Mouse (Mus musculus): ENCODE measurements around the gene Lst1. TPM values are rescaled to one million over a fixed set of nuclear protein-coding genes. Genes with fewer than 3 reads are reported as not detected.

The Lst1 gene
- polyA plus RNA-seq, 1 experiment from 2014 or later: 7.6 TPM

- Histone ChIP-seq H3K9ac (no peak overlapping the region), H3K9me3 (no peaks in the 10 kb centered on the region), H3K4me1 (no peaks in the 10 kb centered on the region), H3K4me3 (no peak overlapping the region), H3K27me3 (replicated peaks) (no peaks in the 10 kb centered on the region), H3K27ac (no peak overlapping the region), H3K36me3 (replicated peaks) (no peaks in the 10 kb centered on the region), H3K4me2 (no peak overlapping the region)
- no peak for ATAC-seq (replicated peaks)
- 49% methylated on average over 6 of the region's 6 CpGs for WGBS
These were observed 12.9 kb downstream of the Lst1 start for GRCm38 (mm10) chr17:35175382-35175781.

- Histone ChIP-seq H3K9ac (no peak overlapping the region), H3K27me3 (replicated peaks) (no peaks in the 10 kb centered on the region), H3K4me1 (no peaks in the 10 kb centered on the region), H3K4me3 (no peak overlapping the region), H3K9me3 (no peaks in the 10 kb centered on the region), H3K27ac (no peak overlapping the region), H3K4me2 (no peak overlapping the region), H3K36me3 (replicated peaks) (no peaks in the 10 kb centered on the region)
- ATAC-seq (replicated peaks): no peak
- WGBS: 80% methylated on average over 8 of the region's 8 CpGs
These were observed 13.8 kb downstream of the Lst1 start for GRCm38 (mm10) chr17:35174201-35174977.

GRCm38 (mm10) chr17:35173329-35173728 lies 14.9 kb downstream of the Lst1 start:
- H3K9me3 ChIP-seq: no peaks in the 10 kb centered on the region
- no peaks in the 10 kb centered on the region for H3K36me3 ChIP-seq (replicated peaks)
- H3K9ac ChIP-seq: no peak overlapping the region
- H3K4me1 ChIP-seq: no peaks in the 10 kb centered on the region
- H3K4me2 ChIP-seq: no peak overlapping the region
- 89% methylated on average over 3 of the region's 3 CpGs for WGBS
- H3K27me3 ChIP-seq (replicated peaks): no peaks in the 10 kb centered on the region
- H3K4me3 ChIP-seq: no peak overlapping the region
- H3K27ac ChIP-seq: no peak overlapping the region
- ATAC-seq (replicated peaks): no peak

GRCm38 (mm10) chr17:35172445-35173234 lies 15.6 kb downstream of the Lst1 start:
- Histone ChIP-seq H3K9ac (no peak overlapping the region), H3K27me3 (replicated peaks) (no peaks in the 10 kb centered on the region), H3K27ac (no peak overlapping the region), H3K36me3 (replicated peaks) (no peaks in the 10 kb centered on the region), H3K4me2 (no peak overlapping the region), H3K4me3 (no peak overlapping the region), H3K9me3 (no peaks in the 10 kb centered on the region), H3K4me1 (no peaks in the 10 kb centered on the region)
- ATAC-seq (replicated peaks): no peak
- 76% methylated on average over 11 of the region's 11 CpGs for WGBS

GRCm38 (mm10) chr17:35168541-35169207 lies 19.6 kb downstream of the Lst1 start:
- H3K27me3 ChIP-seq (replicated peaks): no peaks in the 10 kb centered on the region
- H3K4me1 ChIP-seq: peaks cover 14% of the 10 kb centered on the region
- no peak overlapping the region for H3K4me2 ChIP-seq
- no peak overlapping the region for H3K4me3 ChIP-seq
- no peaks in the 10 kb centered on the region for H3K36me3 ChIP-seq (replicated peaks)
- no peaks in the 10 kb centered on the region for H3K9me3 ChIP-seq
- 0 out of 2 replicates have a peak overlapping the region, but pooled peaks have one; percentile 58 for H3K27ac ChIP-seq
- H3K9ac ChIP-seq: no peak overlapping the region; the same call in 1 of the 2 replicates
- WGBS: 23% methylated on average over 4 of the region's 4 CpGs
- no peak for ATAC-seq (replicated peaks)

- peaks cover 22% of the 10 kb centered on the region for H3K4me1 ChIP-seq
These were observed 20.4 kb downstream of the Lst1 start for GRCm38 (mm10) chr17:35167794-35168193.

GRCm38 (mm10) chr17:35166352-35167035 lies 21.7 kb downstream of the Lst1 start:
- peak overlapping the region; percentile 52 for H3K4me2 ChIP-seq

More at GRCm38 (mm10) chr17:35167794-35168193, 20.4 kb downstream of the Lst1 start:
- H3K9me3 ChIP-seq: no peaks in the 10 kb centered on the region
- no peaks in the 10 kb centered on the region for H3K36me3 ChIP-seq (replicated peaks)
- no peak overlapping the region for H3K27ac ChIP-seq
- no peaks in the 10 kb centered on the region for H3K27me3 ChIP-seq (replicated peaks)
- H3K4me3 ChIP-seq: no peak overlapping the region
- 88% methylated on average over 7 of the region's 7 CpGs for WGBS
- ATAC-seq (replicated peaks): no peak
- H3K9ac ChIP-seq: no peak overlapping the region
- H3K4me2 ChIP-seq: no peak overlapping the region

GRCm38 (mm10) chr17:35165451-35166155 lies 22.6 kb downstream of the Lst1 start:
- Histone ChIP-seq H3K4me2 (peak overlapping the region; percentile 52), H3K4me3 (peak overlapping the region; percentile 97), H3K4me1 (peaks cover 40% of the 10 kb centered on the region), H3K9ac (peak overlapping the region; percentile 48), H3K27ac (peak overlapping the region; percentile 98), H3K27me3 (replicated peaks) (no peaks in the 10 kb centered on the region), H3K9me3 (no peaks in the 10 kb centered on the region), H3K36me3 (replicated peaks) (peaks cover 14% of the 10 kb centered on the region)
- WGBS: 21% methylated on average over 12 of the region's 12 CpGs
- no peak for ATAC-seq (replicated peaks)

More at GRCm38 (mm10) chr17:35166352-35167035, 21.7 kb downstream of the Lst1 start:
- Histone ChIP-seq H3K9me3 (no peaks in the 10 kb centered on the region), H3K4me1 (peaks cover 35% of the 10 kb centered on the region), H3K27ac (peak overlapping the region; percentile 98), H3K27me3 (replicated peaks) (no peaks in the 10 kb centered on the region), H3K36me3 (replicated peaks) (peaks cover 5% of the 10 kb centered on the region; the same call in 1 of the 2 replicates), H3K9ac (no peak overlapping the region), H3K4me3 (peak overlapping the region; percentile 97)
- no peak for ATAC-seq (replicated peaks)
- WGBS: 68% methylated on average over 8 of the region's 8 CpGs

- Histone ChIP-seq H3K36me3 (replicated peaks) (peaks cover 20% of the 10 kb centered on the region), H3K4me1 (peaks cover 40% of the 10 kb centered on the region), H3K4me3 (peak within 1 kb of the TSS; percentile 97), H3K4me2 (peak within 1 kb of the TSS; percentile 89), H3K9ac (peak within 1 kb of the TSS; percentile 100), H3K27ac (peak within 1 kb of the TSS; percentile 98), H3K9me3 (no peaks in the 10 kb centered on the region), H3K27me3 (replicated peaks) (no peaks in the 10 kb centered on the region)
- under 1% methylated on average over 74 of the region's 89 CpGs for WGBS
- ATAC-seq (replicated peaks): peak; percentile 94
These were observed 23.4 kb downstream of the Lst1 start, which contains the start of gene Prrc2a for GRCm38 (mm10) chr17:35164568-35165450. Gene Prrc2a, minus strand, starts transcription at chr17:35164897.

- no peak for ATAC-seq (replicated peaks)
- 0% methylated on average over 24 of the region's 28 CpGs for WGBS
These were observed 24.0 kb downstream of the Lst1 start for GRCm38 (mm10) chr17:35164218-35164567.

More at GRCm38 (mm10) chr17:35164218-35164567, 24.0 kb downstream of the Lst1 start:
- H3K36me3 ChIP-seq (replicated peaks): peaks cover 26% of the 10 kb centered on the region
- H3K4me2 ChIP-seq: peak overlapping the region; percentile 89
- H3K4me3 ChIP-seq: peak overlapping the region; percentile 97
- H3K4me1 ChIP-seq: peaks cover 40% of the 10 kb centered on the region
- peak overlapping the region; percentile 98 for H3K27ac ChIP-seq
- H3K9me3 ChIP-seq: no peaks in the 10 kb centered on the region
- H3K27me3 ChIP-seq (replicated peaks): no peaks in the 10 kb centered on the region
- peak overlapping the region; percentile 100 for H3K9ac ChIP-seq

All from midbrain, embryonic 15.5 days (tissue).